Mouse (Mus musculus) erythroblast, embryonic 14.5 days (primary cell): Measurements from ENCODE around the gene C3. TPM values are rescaled to one million over a fixed set of nuclear protein-coding genes. Genes with fewer than 3 reads are reported as not detected.

Experiments
- H3K27me3 ChIP-seq: 2 replicates; pipeline ENCODE4 v1.6.1; 2012; ENCODE audit warnings: inconsistent platforms; ENCODE audit not compliant: control insufficient read depth
- H3K36me3 ChIP-seq: 2 replicates; pipeline ENCODE4 v1.6.1; 2012; ENCODE audit warnings: mild to moderate bottlenecking, inconsistent platforms; ENCODE audit not compliant: control insufficient read depth
- H3K4me1 ChIP-seq: 2 replicates; pipeline ENCODE4 v1.6.1; 2012; ENCODE audit warnings: inconsistent platforms; ENCODE audit not compliant: control insufficient read depth
- H3K4me3 ChIP-seq: replicated peaks from 2 replicates; pipeline ENCODE3; 2012; ENCODE audit warnings: moderate library complexity, mild to moderate bottlenecking, inconsistent platforms
- H3K9me3 ChIP-seq: 2 replicates; pipeline ENCODE4 v1.6.1; 2012; ENCODE audit warnings: low read length, inconsistent platforms, mixed read lengths; ENCODE audit not compliant: control insufficient read depth
- GATA1 ChIP-seq: IDR thresholded peaks from 2 replicates; pipeline ENCODE4 v1.6.1; 2012; ENCODE audit warnings: low read length, inconsistent platforms, mixed read lengths
- TAL1 ChIP-seq: IDR thresholded peaks from 3 replicates; pipeline ENCODE4 v1.6.1; 2012; ENCODE audit warnings: low read length, inconsistent platforms, mixed read lengths
- polyA plus RNA-seq: library from polyadenylated mRNA; stranded (reverse); fragments of >175 nt; gene quantifications from 2 replicates; pipeline ENCODE4 v1.2.3, GENCODE M21; 2012

C3 gene
- polyA plus RNA-seq, 1 experiment, result 0.11 TPM

- no peaks in the 10 kb centered on the region for H3K27me3 ChIP-seq
- H3K4me3 ChIP-seq, result no peak overlapping the region
- TF ChIP-seq TAL1 (no peak), GATA1 (no peak)
- peaks cover 7% of the 10 kb centered on the region; the same call in 1 of the 2 replicates for H3K36me3 ChIP-seq
- peaks cover 2% of the 10 kb centered on the region for H3K4me1 ChIP-seq
- H3K9me3 ChIP-seq, result no peaks in the 10 kb centered on the region
Measured at GRCm38 (mm10) chr17:57256921-57257485, 29.1 kb upstream of the C3 start.

GRCm38 (mm10) chr17:57255354-57255753 lies 27.4 kb upstream of the C3 start:
- no peak overlapping the region for H3K4me3 ChIP-seq
- H3K27me3 ChIP-seq, result peaks cover 12% of the 10 kb centered on the region
- H3K36me3 ChIP-seq, result peaks cover 7% of the 10 kb centered on the region; the same call in 1 of the 2 replicates
- no peaks in the 10 kb centered on the region for H3K9me3 ChIP-seq
- peaks cover 4% of the 10 kb centered on the region for H3K4me1 ChIP-seq
- TF ChIP-seq TAL1 (no peak), GATA1 (no peak)

DNA sequence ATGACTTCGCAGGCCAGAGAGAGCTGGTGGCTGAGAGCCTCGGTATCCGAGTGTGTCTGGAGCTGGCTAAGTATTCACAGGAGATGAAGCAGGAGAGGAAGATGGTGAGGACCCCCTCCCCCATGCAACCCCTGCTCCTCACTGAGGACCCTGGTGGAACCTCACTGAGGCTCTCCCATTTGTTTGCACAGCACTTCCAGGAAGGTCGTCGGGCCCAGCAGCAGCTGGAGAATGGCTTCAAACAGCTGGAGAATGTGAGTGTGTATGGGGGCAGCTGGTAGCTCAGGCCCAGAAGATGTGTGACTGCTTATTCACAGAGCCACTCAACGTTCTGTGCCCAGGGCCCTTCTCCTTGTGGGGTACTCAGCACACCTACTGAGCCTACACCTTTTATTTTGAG lies 25.4 kb upstream of the C3 start:
- Histone ChIP-seq H3K36me3 (peaks cover 7% of the 10 kb centered on the region; the same call in 1 of the 2 replicates), H3K27me3 (peaks cover 23% of the 10 kb centered on the region), H3K9me3 (no peaks in the 10 kb centered on the region), H3K4me1 (peaks cover 24% of the 10 kb centered on the region), H3K4me3 (no peak overlapping the region)
- TF ChIP-seq TAL1, result no peak
- TF ChIP-seq GATA1, result no peak

DNA sequence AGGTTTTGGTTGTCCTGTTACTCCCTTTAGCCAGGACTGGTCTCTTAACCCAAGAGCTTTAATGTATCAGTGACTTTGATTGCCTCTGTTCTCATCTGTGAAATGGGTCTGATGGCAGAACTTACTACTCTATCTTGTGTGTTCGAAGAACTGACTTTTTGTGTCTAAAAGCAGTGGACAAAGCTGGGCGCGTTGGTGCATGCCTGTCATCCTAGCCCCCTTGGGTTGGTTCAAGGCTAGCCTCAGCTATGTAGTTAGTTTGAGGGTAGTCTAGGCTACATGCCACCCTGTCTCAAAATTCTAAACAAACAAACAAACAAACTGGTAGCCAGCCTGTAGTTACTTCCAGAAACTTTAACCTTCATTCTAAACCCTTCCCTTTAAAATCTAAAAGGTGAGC lies 23.5 kb upstream of the C3 start:
- Histone ChIP-seq H3K4me1 (peaks cover 40% of the 10 kb centered on the region), H3K4me3 (no peak overlapping the region), H3K9me3 (no peaks in the 10 kb centered on the region), H3K27me3 (peaks cover 23% of the 10 kb centered on the region), H3K36me3 (peaks cover 7% of the 10 kb centered on the region; the same call in 1 of the 2 replicates)
- no peak for TF ChIP-seq GATA1
- no peak for TF ChIP-seq TAL1

- Histone ChIP-seq H3K27me3 (peaks cover 23% of the 10 kb centered on the region), H3K9me3 (no peaks in the 10 kb centered on the region), H3K4me3 (peak overlapping the region; percentile 68), H3K4me1 (peaks cover 47% of the 10 kb centered on the region), H3K36me3 (peaks cover 9% of the 10 kb centered on the region)
- TF ChIP-seq GATA1 (no peak), TAL1 (no peak)
Measured at GRCm38 (mm10) chr17:57250461-57251160, 22.7 kb upstream of the C3 start.

DNA sequence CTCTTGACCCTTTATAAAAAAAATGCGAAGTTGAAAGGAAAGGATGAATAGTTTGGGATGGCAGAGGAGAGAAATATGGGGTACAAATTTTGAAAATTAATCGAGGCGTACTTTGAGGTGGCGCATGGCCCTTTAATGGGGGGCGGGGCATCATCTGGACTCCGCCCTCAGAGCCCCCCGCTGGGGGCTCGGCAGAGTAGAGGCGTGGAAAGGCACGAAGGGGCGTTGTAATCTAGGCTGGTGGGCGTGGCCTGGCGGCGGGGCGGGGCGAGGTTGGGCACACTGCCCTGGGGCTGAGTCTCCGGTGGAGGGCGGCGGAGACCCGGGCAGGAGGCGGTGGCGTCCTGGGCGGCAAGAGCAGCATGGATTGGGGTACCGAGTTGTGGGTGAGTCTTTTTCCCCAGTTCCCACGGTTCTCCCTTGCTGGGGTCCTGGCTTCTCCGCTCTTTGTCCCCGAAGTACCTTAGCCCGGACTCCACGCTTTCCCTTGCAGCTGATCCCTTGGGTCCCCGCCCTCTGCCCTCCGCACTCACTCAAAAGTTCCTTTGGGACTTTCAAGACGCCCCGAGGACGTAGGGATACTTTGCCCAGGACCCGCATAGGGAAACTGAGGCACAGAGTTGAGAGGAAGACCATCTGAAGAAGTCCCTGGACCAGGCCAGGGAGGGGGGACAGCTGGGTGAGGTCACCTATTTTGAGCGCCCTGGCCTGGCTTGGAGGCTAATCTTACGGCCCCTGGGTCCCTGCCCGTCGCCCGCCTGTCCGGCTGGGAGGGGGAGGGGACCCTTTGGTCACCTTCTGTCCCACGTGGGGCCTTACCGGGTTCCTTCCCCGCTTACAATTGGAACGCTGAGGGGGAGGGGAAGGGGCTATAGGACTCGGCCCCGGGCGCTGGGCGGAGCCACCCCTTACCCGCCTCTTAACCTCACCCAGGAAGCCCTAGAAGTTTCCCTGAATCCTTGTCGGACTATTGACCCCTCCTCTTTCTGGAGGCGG lies 21.5 kb upstream of the C3 start, which contains the start of gene Trip10:
Trip10 (plus strand) TSS at position 270 of the 996 bp plus-strand sequence.
- Histone ChIP-seq H3K27me3 (peaks cover 23% of the 10 kb centered on the region), H3K4me3 (peak within 1 kb of the TSS; percentile 68), H3K9me3 (no peaks in the 10 kb centered on the region), H3K4me1 (peaks cover 54% of the 10 kb centered on the region), H3K36me3 (peaks cover 20% of the 10 kb centered on the region)
- TF ChIP-seq TAL1 (no peak), GATA1 (no peak)

DNA sequence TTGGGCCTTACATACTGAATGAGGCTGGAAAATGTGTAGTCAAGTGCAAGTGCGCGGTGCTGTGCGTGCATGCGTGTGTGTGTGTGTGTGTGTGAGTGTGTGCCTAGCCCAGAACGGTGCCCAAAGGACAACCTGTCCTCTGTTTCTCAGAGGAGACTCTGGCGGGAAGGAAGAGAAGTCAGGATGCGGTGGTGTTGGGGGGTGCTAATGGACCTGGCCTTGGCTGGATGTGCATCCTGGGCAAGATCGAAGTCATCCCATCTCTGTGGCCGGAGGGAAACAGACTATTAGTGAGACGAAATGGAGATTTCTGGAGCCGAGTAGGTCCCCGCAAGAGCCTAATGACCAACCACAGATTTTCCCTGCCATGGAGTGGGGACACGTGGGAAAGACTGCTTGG lies 20.8 kb upstream of the C3 start:
- Histone ChIP-seq H3K27me3 (peaks cover 23% of the 10 kb centered on the region), H3K4me3 (peak overlapping the region; percentile 68), H3K4me1 (peaks cover 54% of the 10 kb centered on the region), H3K9me3 (no peaks in the 10 kb centered on the region), H3K36me3 (peaks cover 25% of the 10 kb centered on the region)
- TF ChIP-seq GATA1, result no peak
- no peak for TF ChIP-seq TAL1

DNA sequence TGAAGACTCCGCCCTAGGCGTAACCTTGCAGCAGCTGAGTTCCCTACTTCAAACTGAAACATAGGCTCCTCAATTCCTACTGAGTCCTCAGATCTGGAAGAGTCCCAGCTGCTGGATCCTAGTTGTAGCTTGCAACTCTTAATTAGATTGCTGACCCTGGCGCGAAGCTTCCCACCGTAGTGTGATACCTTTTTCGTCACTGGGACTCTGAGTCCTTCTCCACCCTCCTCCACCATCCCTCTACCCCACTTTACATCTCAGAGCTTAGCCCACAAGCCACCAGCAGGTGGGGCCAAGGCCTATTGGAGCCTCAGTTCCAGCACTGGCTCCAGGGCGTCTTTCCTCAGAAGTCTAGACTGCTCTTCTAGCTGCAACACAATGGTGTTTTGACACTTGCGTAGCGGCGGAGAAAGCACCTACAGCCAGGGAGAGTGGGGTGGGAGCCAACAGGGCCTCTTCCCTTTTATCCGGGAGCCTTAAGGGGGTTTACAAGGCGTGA lies 20.3 kb upstream of the C3 start, which contains the start of gene Gpr108:
Gpr108 (minus strand) TSS at position 246 of the 499 bp plus-strand sequence.
- Histone ChIP-seq H3K36me3 (peaks cover 23% of the 10 kb centered on the region), H3K4me3 (peak within 1 kb of the TSS; percentile 68), H3K9me3 (no peaks in the 10 kb centered on the region), H3K27me3 (peaks cover 23% of the 10 kb centered on the region), H3K4me1 (peaks cover 54% of the 10 kb centered on the region)
- TF ChIP-seq GATA1, result no peak
- TF ChIP-seq TAL1, result no peak
